Mouse (Mus musculus) effector memory CD4-positive, alpha-beta T cell, adult 5 months (primary cell): ENCODE measurements around the gene Triap1. TPM values are rescaled to one million over a fixed set of nuclear protein-coding genes. Genes with fewer than 3 reads are reported as not detected.

ENCODE experiments used
- polyA plus RNA-seq: library from polyadenylated mRNA; unstranded; fragments of 100-300 nt; shearing (Covaris generic); gene quantifications from one replicate; pipeline ENCODE4 v1.2.1, GENCODE M21; 2017

Triap1 gene
- 21.0 TPM for polyA plus RNA-seq

DNA sequence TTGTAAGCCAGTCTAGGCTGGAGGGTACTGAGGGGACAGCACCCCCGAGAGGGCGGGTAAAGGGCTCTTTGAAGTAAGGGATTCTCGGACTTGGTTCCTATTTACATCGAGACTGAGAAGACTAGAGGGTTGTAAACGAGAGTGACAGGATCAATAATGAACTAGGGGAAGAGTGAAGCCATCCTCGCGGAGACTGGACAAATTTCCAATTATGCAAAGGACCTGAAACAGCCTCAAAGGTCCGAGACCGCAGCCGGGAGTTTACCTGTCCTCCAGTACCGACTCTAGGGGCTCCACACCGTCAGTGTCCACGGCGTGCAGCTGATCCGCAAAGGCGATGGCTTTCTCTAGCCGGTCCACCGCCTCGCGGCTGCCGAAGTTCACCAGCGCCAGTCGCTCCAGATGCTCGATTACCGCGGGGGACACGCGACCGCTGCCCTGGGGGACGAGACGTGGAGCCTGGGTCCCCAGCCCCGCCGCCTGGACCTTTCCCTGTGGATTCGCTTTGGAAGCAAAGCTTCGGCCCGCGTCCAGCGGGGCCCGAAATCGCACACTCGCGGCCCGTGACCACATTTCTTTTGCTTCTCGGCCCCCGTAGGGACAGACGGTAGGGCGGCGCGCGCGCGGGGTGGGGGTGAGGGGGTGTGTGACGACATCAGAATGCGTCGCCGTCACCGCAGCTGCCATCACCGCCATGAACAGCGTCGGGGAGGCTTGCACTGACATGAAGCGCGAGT lies at the start of gene Triap1, which contains the start of gene Gatc:
TSS of gene Triap1 (plus strand) at position 649 of the 737 bp plus-strand sequence.
TSS of gene Gatc (minus strand) at position 602 of the 737 bp plus-strand sequence.

DNA sequence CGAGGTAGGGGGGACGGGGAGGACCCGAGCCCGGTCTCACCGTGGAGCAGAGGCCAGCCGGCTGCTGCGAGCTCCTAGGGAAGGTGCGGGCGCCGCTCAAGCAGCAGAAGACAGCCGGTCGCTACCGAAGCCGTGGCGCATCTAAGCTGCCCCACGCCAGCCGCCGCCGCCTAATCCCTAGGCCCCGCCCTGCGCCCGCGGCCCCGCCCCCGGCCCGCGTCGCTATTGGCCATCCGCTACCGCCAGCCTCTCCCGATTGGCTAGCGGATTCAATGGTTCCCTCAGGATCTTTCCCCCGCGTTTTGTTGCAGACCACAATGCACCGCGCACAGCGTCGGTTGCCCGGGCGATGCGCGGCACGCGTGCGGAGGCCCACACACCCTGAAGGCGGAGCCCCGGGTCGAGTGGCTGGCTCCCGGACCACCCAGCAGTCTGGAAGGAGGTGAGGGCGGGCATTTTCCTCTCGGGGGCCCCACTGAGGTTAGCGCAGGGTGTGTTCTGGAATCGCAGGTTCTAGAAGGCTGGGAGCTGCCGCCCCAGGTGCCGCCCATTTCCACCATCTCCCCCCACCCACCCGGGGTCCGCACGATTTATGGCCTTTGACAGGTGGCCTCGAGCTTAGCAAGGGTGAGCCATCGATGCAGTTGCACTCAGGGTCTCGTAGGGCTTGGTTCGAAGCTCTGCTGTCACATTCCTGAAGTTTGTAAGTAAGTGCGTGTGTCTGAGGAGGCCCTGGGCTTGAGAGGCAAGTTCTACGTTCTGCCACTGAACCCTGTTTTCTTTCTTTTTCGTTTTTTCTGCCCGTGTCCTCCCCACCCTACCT lies 40.0 kb upstream of the Triap1 start, which contains the start of gene Dynll1:
TSS of gene Dynll1 (minus strand) at position 208 of the 823 bp plus-strand sequence.

GRCm38 (mm10) chr5:115326875-115327609 lies 14.0 kb upstream of the Triap1 start, which contains the start of gene Srsf9:
Srsf9 (plus strand) TSS chr5:115327177.

GRCm38 (mm10) chr5:115348546-115349224 lies 7.7 kb downstream of the Triap1 start, which contains the start of gene Cox6a1:
Cox6a1 (minus strand) TSS chr5:115348981.

Other genes starting within 250 kb of the Triap1 start
- 4.2 TPM for gene Gm10401, start 242.9 kb upstream of the Triap1 start, polyA plus RNA-seq
- gene Acads, start 221.9 kb upstream of the Triap1 start, polyA plus RNA-seq = 17.9 TPM
- 63.1 TPM for gene Unc119b, start 206.2 kb upstream of the Triap1 start, polyA plus RNA-seq
- 67.7 TPM for gene Mlec, start 183.0 kb upstream of the Triap1 start, polyA plus RNA-seq
- gene Cabp1, start 146.8 kb upstream of the Triap1 start, polyA plus RNA-seq = not detected
- gene Pop5, start 105.4 kb upstream of the Triap1 start, polyA plus RNA-seq = 138 TPM
- gene Rnf10, start 68.3 kb upstream of the Triap1 start, polyA plus RNA-seq = 142 TPM
- gene Coq5, start 61.6 kb upstream of the Triap1 start, polyA plus RNA-seq = 43.4 TPM
- 366 TPM for gene Dynll1, start 40.2 kb upstream of the Triap1 start, polyA plus RNA-seq
- gene Srsf9, start 14.0 kb upstream of the Triap1 start, polyA plus RNA-seq = 71.4 TPM
- 7.8 TPM for gene Gatc, start within 50 bp of the Triap1 start, polyA plus RNA-seq
- gene Cox6a1, start 7.8 kb downstream of the Triap1 start, polyA plus RNA-seq = 423 TPM
- gene Msi1, start 88.4 kb downstream of the Triap1 start, polyA plus RNA-seq = not detected
- gene Pla2g1b, start 125.0 kb downstream of the Triap1 start, polyA plus RNA-seq = not detected
- gene Sirt4, start 143.5 kb downstream of the Triap1 start, polyA plus RNA-seq = 17.6 TPM
- 75.3 TPM for gene Pxn, start 165.5 kb downstream of the Triap1 start, polyA plus RNA-seq
- gene Rplp0, start 218.2 kb downstream of the Triap1 start, polyA plus RNA-seq = 2,166 TPM
- gene Gcn1l1, start 224.0 kb downstream of the Triap1 start, polyA plus RNA-seq = 53.7 TPM